Mouse (Mus musculus) heart, embryonic 12.5 days (tissue): ENCODE measurements around the gene Prkag2. TPM values are rescaled to one million over a fixed set of nuclear protein-coding genes. Genes with fewer than 3 reads are reported as not detected.

Experiments used
- ATAC-seq: fragments of 200-750 bp; cut with Nextera tagmentation; 2 replicates; pipeline ENCODE4 v1.8.0; 2017; ENCODE audit warnings: moderate TSS enrichment, moderate library complexity; ENCODE audit not compliant: insufficient number of reproducible peaks, low FRiP score
- H3K27ac ChIP-seq: fragments of 300-500 bp; sonication (generic); 2 replicates; pipeline ENCODE4 v1.5.1; 2016; ENCODE audit warnings: mild to moderate bottlenecking, moderate library complexity; ENCODE audit not compliant: poor library complexity, severe bottlenecking
- H3K27me3 ChIP-seq: fragments of 300-500 bp; sonication (generic); replicated peaks from 2 replicates; pipeline ENCODE4 v1.6.1; 2016; ENCODE audit warnings: mild to moderate bottlenecking, moderate library complexity
- H3K36me3 ChIP-seq: fragments of 300-500 bp; sonication (generic); 2 replicates; pipeline ENCODE4 v1.6.1; 2016; ENCODE audit warnings: mild to moderate bottlenecking, moderate library complexity
- H3K4me1 ChIP-seq: fragments of 300-500 bp; sonication (generic); replicated peaks from 2 replicates; pipeline ENCODE4 v1.6.1; 2016; ENCODE audit warnings: mild to moderate bottlenecking
- H3K4me2 ChIP-seq: fragments of 300-500 bp; sonication (generic); 2 replicates; pipeline ENCODE4 v1.6.1; 2016; ENCODE audit warnings: mild to moderate bottlenecking, moderate library complexity
- H3K4me3 ChIP-seq: fragments of 300-500 bp; sonication (generic); 2 replicates; pipeline ENCODE4 v1.5.1; 2016; ENCODE audit warnings: mild to moderate bottlenecking
- H3K9ac ChIP-seq: fragments of 300-500 bp; sonication (generic); 2 replicates; pipeline ENCODE4 v1.6.1; 2016; ENCODE audit warnings: mild to moderate bottlenecking, moderate library complexity
- H3K9me3 ChIP-seq: fragments of 300-500 bp; sonication (generic); replicated peaks from 2 replicates; pipeline ENCODE4 v1.6.1; 2016; ENCODE audit warnings: mild to moderate bottlenecking, moderate library complexity
- WGBS: fragments of 180-500 bp; shearing (Covaris S2); methylation state at CpG from one replicate; pipeline ENCODE4 v1.1.7; 2016; 5-methylcytosine and 5-hydroxymethylcytosine counted together
- polyA plus RNA-seq: library from polyadenylated mRNA; unstranded; fragments of >200 nt; fragmentation: Nextera tagmentation; extraction: Ambion mirVana; gene quantifications from 2 replicates; pipeline ENCODE4 v1.2.1, GENCODE M21; 2016

Gene Prkag2
- polyA plus RNA-seq, 1 experiment from 2014 or later = 105 TPM

GRCm38 (mm10) chr5:25069815-25070214 lies 30.6 kb downstream of the Prkag2 start:
- no peak overlapping the region for H3K9ac ChIP-seq
- H3K27ac ChIP-seq = no peak overlapping the region
- 63% methylated on average over 5 of the region's 5 CpGs for whole genome bisulfite sequencing
- no peaks in the 10 kb centered on the region for H3K9me3 ChIP-seq
- H3K4me2 ChIP-seq = no peak overlapping the region
- H3K4me3 ChIP-seq = no peak overlapping the region
- 0 out of 2 replicates have a peak, but pooled peaks cover 2% of the 10 kb centered on the region for H3K27me3 ChIP-seq
- no peaks in the 10 kb centered on the region for H3K36me3 ChIP-seq
- no peak for ATAC-seq
- peaks cover 38% of the 10 kb centered on the region for H3K4me1 ChIP-seq

DNA sequence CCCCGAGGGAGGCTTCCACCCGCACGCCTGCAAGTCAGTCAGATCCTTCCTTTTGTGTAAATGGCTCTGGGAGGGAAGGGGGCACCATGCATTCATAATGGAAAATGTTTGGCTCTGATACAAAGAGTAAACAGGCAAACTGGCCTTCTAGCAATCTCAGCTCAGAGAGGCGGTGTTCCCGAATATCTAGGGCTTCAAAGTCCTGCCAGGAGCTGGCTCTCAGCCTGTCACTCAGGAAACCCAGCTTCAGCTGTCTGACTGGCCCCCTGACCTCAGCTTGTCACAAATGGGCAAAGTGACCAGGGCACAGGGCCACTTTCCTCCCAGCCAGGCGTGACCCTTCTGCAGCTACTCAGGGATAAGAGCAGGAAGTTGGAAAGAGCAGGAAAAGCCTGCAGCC lies 33.3 kb downstream of the Prkag2 start:
- peak overlapping the region; percentile 15 for H3K4me2 ChIP-seq
- peak overlapping the region; percentile 55 for H3K27ac ChIP-seq
- no peaks in the 10 kb centered on the region for H3K9me3 ChIP-seq
- no peak overlapping the region for H3K4me3 ChIP-seq
- H3K9ac ChIP-seq = peak overlapping the region; percentile 31; the same call in 1 of the 2 replicates
- peak; percentile 33 for ATAC-seq
- WGBS = 44% methylated on average over 6 of the region's 6 CpGs
- H3K4me1 ChIP-seq = peaks cover 57% of the 10 kb centered on the region
- H3K27me3 ChIP-seq = peaks cover 4% of the 10 kb centered on the region; the same call in 1 of the 2 replicates
- H3K36me3 ChIP-seq = no peaks in the 10 kb centered on the region

- Histone ChIP-seq H3K4me3 (no peak overlapping the region), H3K9ac (no peak overlapping the region), H3K4me2 (no peak overlapping the region), H3K9me3 (no peaks in the 10 kb centered on the region), H3K36me3 (no peaks in the 10 kb centered on the region), H3K27me3 (peaks cover 27% of the 10 kb centered on the region), H3K27ac (no peak overlapping the region), H3K4me1 (peaks cover 72% of the 10 kb centered on the region)
- ATAC-seq = 0 out of 2 replicates have a peak, but pooled peaks have one; percentile 8
- WGBS = 55% methylated on average over 8 of the region's 8 CpGs
These were observed 35.9 kb downstream of the Prkag2 start for GRCm38 (mm10) chr5:25064270-25065232.

DNA sequence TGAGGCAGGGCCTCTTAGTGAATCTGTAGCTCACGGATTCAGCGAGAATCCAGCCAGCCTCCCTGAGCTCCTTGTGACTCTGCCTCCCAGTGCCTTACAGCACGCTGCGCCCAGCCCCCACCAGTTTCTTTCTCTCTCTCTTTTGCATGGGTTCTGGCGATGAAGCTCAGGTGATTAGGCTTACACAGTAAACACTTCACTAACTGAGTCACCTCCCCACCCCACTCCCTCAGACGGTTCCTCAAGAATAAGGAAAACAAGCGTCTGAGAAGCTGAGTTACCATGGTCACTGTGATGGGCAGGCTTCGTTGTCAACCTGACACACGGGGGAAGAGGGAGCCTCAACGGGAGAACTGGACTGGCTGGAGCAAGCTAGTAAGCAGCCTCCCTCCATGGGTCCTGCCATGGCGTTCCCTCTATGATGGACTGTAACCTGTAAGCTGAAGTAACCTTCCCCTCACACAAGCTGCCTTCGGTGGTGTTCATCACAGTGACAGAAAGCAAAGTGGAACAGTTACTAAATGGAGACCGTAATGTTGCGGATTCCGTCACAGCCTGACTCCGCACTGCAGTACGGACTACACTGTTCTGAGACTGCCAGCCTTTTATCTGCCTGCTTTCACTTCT lies 37.8 kb downstream of the Prkag2 start:
- no peak for ATAC-seq
- WGBS = 39% methylated on average over 17 of the region's 17 CpGs
- H3K4me2 ChIP-seq = peak overlapping the region; percentile 29; the same call in 1 of the 2 replicates
- no peak overlapping the region for H3K9ac ChIP-seq
- H3K36me3 ChIP-seq = no peaks in the 10 kb centered on the region
- H3K4me1 ChIP-seq = peaks cover 81% of the 10 kb centered on the region
- no peak overlapping the region for H3K27ac ChIP-seq
- peaks cover 30% of the 10 kb centered on the region for H3K27me3 ChIP-seq
- no peak overlapping the region for H3K4me3 ChIP-seq
- no peaks in the 10 kb centered on the region for H3K9me3 ChIP-seq

DNA sequence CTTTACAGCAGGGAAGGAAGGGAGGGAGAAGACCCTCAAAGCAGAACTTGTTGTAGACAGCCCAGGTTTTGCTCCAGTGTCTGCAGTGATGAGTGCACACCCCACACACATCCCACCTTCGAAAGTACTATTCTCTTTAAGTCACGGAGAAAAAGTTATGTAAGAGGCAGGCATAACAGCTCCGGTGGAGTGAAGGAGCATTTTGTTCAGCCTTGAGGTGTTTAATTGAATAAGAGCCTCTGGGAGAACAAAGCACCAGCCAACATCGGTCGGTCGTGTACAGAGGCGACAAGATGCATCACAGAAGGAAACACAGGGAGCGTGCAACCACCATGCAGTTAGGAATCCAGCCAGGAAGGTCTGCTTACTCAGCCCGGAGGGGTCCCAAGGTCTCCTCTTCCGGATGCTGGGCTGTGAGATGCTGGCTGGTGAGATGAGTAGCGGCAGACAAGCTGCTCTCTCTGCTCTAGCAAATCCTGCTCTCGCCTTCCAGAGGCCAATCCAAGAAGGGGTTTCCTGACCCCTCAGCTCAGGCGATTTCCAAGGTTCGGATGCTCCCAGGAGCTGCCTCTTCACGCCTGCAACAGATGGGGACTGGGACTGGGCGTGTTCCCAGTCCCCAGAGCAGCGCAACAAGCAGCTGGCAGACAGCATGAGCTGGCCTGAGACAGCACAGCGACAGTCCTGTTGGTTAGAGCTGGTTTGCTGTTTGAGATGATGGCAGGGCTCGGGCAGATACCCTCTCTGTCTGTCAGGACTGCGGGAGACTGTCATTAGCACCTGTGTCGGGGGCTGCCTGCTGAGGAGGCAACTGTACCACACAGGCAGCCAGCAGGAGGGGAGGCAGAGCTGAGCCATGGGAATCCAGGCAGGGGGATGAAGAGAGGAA lies 41.3 kb downstream of the Prkag2 start:
- peaks cover 65% of the 10 kb centered on the region for H3K4me1 ChIP-seq
- H3K9me3 ChIP-seq = no peaks in the 10 kb centered on the region
- no peak overlapping the region for H3K27ac ChIP-seq
- 21% methylated on average over 21 of the region's 21 CpGs for WGBS
- H3K4me3 ChIP-seq = no peak overlapping the region
- no peak for ATAC-seq
- H3K27me3 ChIP-seq = peaks cover 27% of the 10 kb centered on the region
- 0 out of 2 replicates have a peak overlapping the region, but pooled peaks have one; percentile 6 for H3K9ac ChIP-seq
- no peaks in the 10 kb centered on the region for H3K36me3 ChIP-seq
- peak overlapping the region; percentile 33 for H3K4me2 ChIP-seq

GRCm38 (mm10) chr5:25058417-25058816 lies 42.0 kb downstream of the Prkag2 start:
- H3K9ac ChIP-seq = no peak overlapping the region
- WGBS = 38% methylated on average over 7 of the region's 7 CpGs
- no peak overlapping the region for H3K4me3 ChIP-seq
- no peak overlapping the region for H3K27ac ChIP-seq
- peaks cover 27% of the 10 kb centered on the region for H3K27me3 ChIP-seq
- peaks cover 67% of the 10 kb centered on the region for H3K4me1 ChIP-seq
- no peak for ATAC-seq
- no peaks in the 10 kb centered on the region for H3K36me3 ChIP-seq
- H3K9me3 ChIP-seq = no peaks in the 10 kb centered on the region
- H3K4me2 ChIP-seq = no peak overlapping the region

DNA sequence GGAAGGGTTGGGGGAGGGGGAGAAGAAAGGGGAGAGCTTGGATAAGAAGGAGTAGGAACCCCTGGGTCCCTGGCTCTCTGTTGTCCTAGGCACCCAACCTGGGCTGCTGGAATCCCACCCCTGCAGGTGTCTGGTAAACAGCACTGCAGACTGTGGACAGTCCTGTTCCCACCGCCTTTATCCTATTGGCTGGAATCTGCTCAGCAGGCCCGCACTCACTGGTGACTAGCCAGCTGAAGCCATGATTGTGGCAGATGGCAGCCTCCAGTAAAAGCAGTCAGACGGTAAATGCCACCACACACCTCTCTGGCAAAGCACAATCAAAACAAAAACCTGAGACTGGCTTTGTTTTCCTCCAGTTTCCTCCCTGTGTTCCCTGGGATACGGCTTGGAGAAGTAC lies 45.2 kb downstream of the Prkag2 start:
- peaks cover 57% of the 10 kb centered on the region for H3K4me1 ChIP-seq
- H3K9ac ChIP-seq = no peak overlapping the region
- no peak overlapping the region for H3K4me2 ChIP-seq
- H3K4me3 ChIP-seq = no peak overlapping the region
- H3K36me3 ChIP-seq = no peaks in the 10 kb centered on the region
- H3K9me3 ChIP-seq = no peaks in the 10 kb centered on the region
- H3K27me3 ChIP-seq = 0 out of 2 replicates have a peak, but pooled peaks cover 9% of the 10 kb centered on the region
- H3K27ac ChIP-seq = no peak overlapping the region
- ATAC-seq = no peak
- 69% methylated on average over 4 of the region's 4 CpGs for WGBS

DNA sequence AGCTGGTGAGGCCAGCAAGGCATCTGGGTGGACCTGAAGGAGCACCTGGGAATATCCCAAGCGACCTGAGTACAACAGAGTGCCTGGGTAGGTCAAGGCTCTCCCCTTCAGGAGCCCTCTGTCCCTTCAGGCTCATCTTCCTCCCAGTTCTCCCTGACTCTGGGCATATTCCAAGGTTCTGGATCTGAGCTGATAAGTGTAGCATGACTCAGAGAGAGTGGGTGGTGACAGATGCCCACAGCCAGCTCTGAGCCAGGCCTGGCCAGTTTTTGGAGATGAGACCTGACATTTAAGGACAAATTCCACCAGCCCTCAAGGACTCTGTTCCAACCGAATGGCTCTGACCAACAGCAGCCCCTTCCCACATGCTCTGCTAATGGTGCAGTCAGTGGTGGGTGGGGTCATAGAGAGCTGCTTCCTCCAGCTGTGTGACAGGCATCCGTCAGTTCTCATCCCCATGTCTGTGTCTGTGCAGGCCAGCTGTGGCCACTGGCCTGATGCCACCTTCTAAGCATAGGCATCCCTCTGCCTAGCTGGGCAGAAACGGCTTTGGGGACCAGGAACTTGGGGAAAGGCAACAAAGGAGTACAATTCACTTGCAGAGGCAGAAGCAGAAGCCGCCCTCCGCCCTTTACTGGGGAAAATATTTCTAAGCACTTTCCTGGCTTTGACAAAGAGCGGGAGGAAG lies 46.3 kb downstream of the Prkag2 start:
- Histone ChIP-seq H3K36me3 (no peaks in the 10 kb centered on the region), H3K4me3 (no peak overlapping the region), H3K9ac (0 out of 2 replicates have a peak overlapping the region, but pooled peaks have one; percentile 21), H3K27ac (no peak overlapping the region), H3K4me2 (no peak overlapping the region), H3K4me1 (peaks cover 46% of the 10 kb centered on the region), H3K9me3 (no peaks in the 10 kb centered on the region), H3K27me3 (no peaks in the 10 kb centered on the region)
- 61% methylated on average over 7 of the region's 7 CpGs for WGBS
- peak; percentile 37; the same call in 1 of the 2 replicates for ATAC-seq

DNA sequence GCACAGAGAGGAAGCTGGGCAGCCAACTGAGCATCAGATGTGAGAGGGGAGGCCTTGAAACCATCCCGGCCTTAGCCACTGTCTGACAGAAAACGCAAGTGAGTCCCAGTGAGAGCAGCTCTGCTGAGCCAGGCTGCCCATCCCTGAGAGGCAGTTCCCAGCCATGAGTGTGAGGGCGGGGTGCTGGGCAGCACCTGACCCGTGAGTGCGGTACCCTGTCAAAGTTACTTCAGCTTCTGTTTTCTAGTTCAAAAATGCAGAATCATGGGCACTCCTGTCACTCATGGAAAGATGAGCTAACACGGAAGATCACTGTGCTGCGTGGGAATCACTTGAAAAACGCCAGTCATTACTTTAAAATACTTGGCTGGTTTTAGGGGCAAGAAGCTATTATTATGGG lies 49.6 kb downstream of the Prkag2 start:
- no peaks in the 10 kb centered on the region for H3K9me3 ChIP-seq
- H3K4me2 ChIP-seq = no peak overlapping the region
- no peak overlapping the region for H3K9ac ChIP-seq
- H3K4me1 ChIP-seq = peaks cover 30% of the 10 kb centered on the region
- WGBS = 79% methylated on average over 8 of the region's 8 CpGs
- no peaks in the 10 kb centered on the region for H3K36me3 ChIP-seq
- no peak overlapping the region for H3K27ac ChIP-seq
- ATAC-seq = no peak
- H3K27me3 ChIP-seq = no peaks in the 10 kb centered on the region
- no peak overlapping the region for H3K4me3 ChIP-seq

- Histone ChIP-seq H3K4me3 (no peak overlapping the region), H3K4me1 (peaks cover 10% of the 10 kb centered on the region; the same call in 1 of the 2 replicates), H3K27ac (no peak overlapping the region), H3K4me2 (no peak overlapping the region), H3K27me3 (no peaks in the 10 kb centered on the region), H3K9ac (no peak overlapping the region), H3K9me3 (no peaks in the 10 kb centered on the region), H3K36me3 (no peaks in the 10 kb centered on the region)
- WGBS = 66% methylated on average over 1 of the region's 1 CpGs
- ATAC-seq = no peak
These were observed 52.8 kb downstream of the Prkag2 start for GRCm38 (mm10) chr5:25047670-25048069.
